Mouse (Mus musculus) midbrain, embryonic 12.5 days (tissue): ENCODE measurements around the gene Tmem247. TPM values are rescaled to one million over a fixed set of nuclear protein-coding genes. Genes with fewer than 3 reads are reported as not detected.

ENCODE experiments used
- ATAC-seq: fragments of 200-750 bp; cut with Nextera tagmentation; 2 replicates; pipeline ENCODE4 v1.8.0; 2017; ENCODE audit warnings: low read depth, moderate TSS enrichment, moderate library complexity; ENCODE audit not compliant: low FRiP score
- H3K27ac ChIP-seq: fragments of 300-500 bp; sonication (generic); replicated peaks from 2 replicates; pipeline ENCODE4 v1.5.1; 2016; ENCODE audit warnings: mild to moderate bottlenecking
- H3K27me3 ChIP-seq: fragments of 300-500 bp; sonication (generic); 2 replicates; pipeline ENCODE4 v1.6.1; 2016; ENCODE audit warnings: mild to moderate bottlenecking
- H3K36me3 ChIP-seq: fragments of 300-500 bp; sonication (generic); 2 replicates; pipeline ENCODE4 v1.6.1; 2016
- H3K4me1 ChIP-seq: fragments of 300-500 bp; sonication (generic); 2 replicates; pipeline ENCODE4 v1.6.1; 2016
- H3K4me2 ChIP-seq: fragments of 300-500 bp; sonication (generic); replicated peaks from 2 replicates; pipeline ENCODE4 v1.6.1; 2016; ENCODE audit warnings: mild to moderate bottlenecking, moderate library complexity
- H3K4me3 ChIP-seq: fragments of 300-500 bp; sonication (generic); 2 replicates; pipeline ENCODE4 v1.5.1; 2016; ENCODE audit warnings: mild to moderate bottlenecking
- H3K9ac ChIP-seq: fragments of 300-500 bp; sonication (generic); replicated peaks from 2 replicates; pipeline ENCODE4 v1.6.1; 2016; ENCODE audit warnings: mild to moderate bottlenecking, moderate library complexity
- H3K9me3 ChIP-seq: fragments of 300-500 bp; sonication (generic); 2 replicates; pipeline ENCODE4 v1.6.1; 2016; ENCODE audit warnings: mild to moderate bottlenecking
- WGBS: fragments of 180-500 bp; shearing (Covaris S2); methylation state at CpG from one replicate; pipeline ENCODE4 v1.1.7; 2016; 5-methylcytosine and 5-hydroxymethylcytosine counted together
- polyA plus RNA-seq: library from polyadenylated mRNA; unstranded; fragments of >200 nt; fragmentation: Nextera tagmentation; extraction: Ambion mirVana; gene quantifications from 2 replicates; pipeline ENCODE4 v1.2.1, GENCODE M21; 2016

Gene Tmem247
- polyA plus RNA-seq = not detected in 2 replicates

- 91% methylated on average over 10 of the region's 10 CpGs for WGBS
Observed at GRCm38 (mm10) chr17:86917048-86917447, at the start of gene Tmem247. Tmem247 (plus strand) TSS chr17:86917348.

GRCm38 (mm10) chr17:86870586-86870985 lies 46.6 kb upstream of the Tmem247 start:
- peaks cover 42% of the 10 kb centered on the region for H3K27me3 ChIP-seq

More at GRCm38 (mm10) chr17:86917048-86917447, at the start of gene Tmem247:
- Histone ChIP-seq H3K4me2 (no peak within 1 kb of the TSS), H3K4me1 (no peaks in the 10 kb centered on the region), H3K36me3 (no peaks in the 10 kb centered on the region), H3K27me3 (no peaks in the 10 kb centered on the region), H3K9me3 (no peaks in the 10 kb centered on the region), H3K9ac (no peak within 1 kb of the TSS), H3K27ac (no peak within 1 kb of the TSS), H3K4me3 (no peak within 1 kb of the TSS)
- no peak for ATAC-seq

GRCm38 (mm10) chr17:86872643-86873042 lies 44.5 kb upstream of the Tmem247 start:
- H3K27ac ChIP-seq = no peak overlapping the region
- H3K4me2 ChIP-seq = no peak overlapping the region
- H3K9ac ChIP-seq = no peak overlapping the region
- H3K4me1 ChIP-seq = no peaks in the 10 kb centered on the region
- 83% methylated on average over 6 of the region's 6 CpGs for WGBS
- no peaks in the 10 kb centered on the region for H3K9me3 ChIP-seq
- no peak for ATAC-seq
- peaks cover 62% of the 10 kb centered on the region for H3K27me3 ChIP-seq
- H3K4me3 ChIP-seq = no peak overlapping the region
- no peaks in the 10 kb centered on the region for H3K36me3 ChIP-seq

More at GRCm38 (mm10) chr17:86870586-86870985, 46.6 kb upstream of the Tmem247 start:
- no peak overlapping the region for H3K4me3 ChIP-seq
- H3K9me3 ChIP-seq = no peaks in the 10 kb centered on the region
- no peaks in the 10 kb centered on the region for H3K36me3 ChIP-seq
- no peak overlapping the region for H3K27ac ChIP-seq
- no peak for ATAC-seq
- H3K4me1 ChIP-seq = no peaks in the 10 kb centered on the region
- H3K9ac ChIP-seq = no peak overlapping the region
- WGBS = 86% methylated on average over 8 of the region's 8 CpGs
- H3K4me2 ChIP-seq = no peak overlapping the region

GRCm38 (mm10) chr17:86876940-86877339 lies 40.2 kb upstream of the Tmem247 start:
- ATAC-seq = no peak
- H3K9me3 ChIP-seq = no peaks in the 10 kb centered on the region
- H3K27me3 ChIP-seq = peaks cover 82% of the 10 kb centered on the region
- H3K36me3 ChIP-seq = no peaks in the 10 kb centered on the region
- H3K4me2 ChIP-seq = no peak overlapping the region
- H3K9ac ChIP-seq = no peak overlapping the region
- H3K4me3 ChIP-seq = no peak overlapping the region
- H3K4me1 ChIP-seq = peaks cover 8% of the 10 kb centered on the region; the same call in 1 of the 2 replicates
- 92% methylated on average over 9 of the region's 9 CpGs for WGBS
- H3K27ac ChIP-seq = no peak overlapping the region

GRCm38 (mm10) chr17:86877747-86878146 lies 39.4 kb upstream of the Tmem247 start:
- Histone ChIP-seq H3K9me3 (no peaks in the 10 kb centered on the region), H3K4me2 (no peak overlapping the region), H3K4me3 (no peak overlapping the region), H3K4me1 (peaks cover 8% of the 10 kb centered on the region; the same call in 1 of the 2 replicates), H3K27ac (no peak overlapping the region), H3K27me3 (peaks cover 81% of the 10 kb centered on the region), H3K9ac (no peak overlapping the region), H3K36me3 (no peaks in the 10 kb centered on the region)
- no peak for ATAC-seq
- 89% methylated on average over 2 of the region's 2 CpGs for WGBS

- Histone ChIP-seq H3K27ac (no peak overlapping the region), H3K9ac (no peak overlapping the region), H3K4me2 (no peak overlapping the region), H3K36me3 (no peaks in the 10 kb centered on the region), H3K4me3 (no peak overlapping the region), H3K9me3 (no peaks in the 10 kb centered on the region), H3K4me1 (peaks cover 8% of the 10 kb centered on the region; the same call in 1 of the 2 replicates), H3K27me3 (peaks cover 81% of the 10 kb centered on the region)
- ATAC-seq = no peak
- 54% methylated on average over 10 of the region's 10 CpGs for WGBS
Observed at GRCm38 (mm10) chr17:86880056-86880455, 37.1 kb upstream of the Tmem247 start.

GRCm38 (mm10) chr17:86880461-86881044 lies 36.6 kb upstream of the Tmem247 start:
- H3K36me3 ChIP-seq = no peaks in the 10 kb centered on the region
- H3K9ac ChIP-seq = no peak overlapping the region
- no peaks in the 10 kb centered on the region for H3K9me3 ChIP-seq
- 89% methylated on average over 4 of the region's 4 CpGs for WGBS
- ATAC-seq = no peak
- peaks cover 8% of the 10 kb centered on the region; the same call in 1 of the 2 replicates for H3K4me1 ChIP-seq
- no peak overlapping the region for H3K4me2 ChIP-seq
- no peak overlapping the region for H3K4me3 ChIP-seq
- H3K27ac ChIP-seq = no peak overlapping the region
- H3K27me3 ChIP-seq = peaks cover 76% of the 10 kb centered on the region

GRCm38 (mm10) chr17:86895191-86895590 lies 22.0 kb upstream of the Tmem247 start:
- no peak overlapping the region for H3K27ac ChIP-seq
- 86% methylated on average over 4 of the region's 4 CpGs for WGBS

GRCm38 (mm10) chr17:86897486-86898165 lies 19.5 kb upstream of the Tmem247 start:
- Histone ChIP-seq H3K4me1 (no peaks in the 10 kb centered on the region), H3K4me2 (no peak overlapping the region), H3K9me3 (no peaks in the 10 kb centered on the region), H3K27me3 (peaks cover 4% of the 10 kb centered on the region; the same call in 1 of the 2 replicates), H3K4me3 (no peak overlapping the region), H3K36me3 (no peaks in the 10 kb centered on the region), H3K9ac (no peak overlapping the region), H3K27ac (no peak overlapping the region)
- WGBS = 89% methylated on average over 6 of the region's 6 CpGs
- no peak for ATAC-seq

More at GRCm38 (mm10) chr17:86895191-86895590, 22.0 kb upstream of the Tmem247 start:
- H3K36me3 ChIP-seq = no peaks in the 10 kb centered on the region
- ATAC-seq = no peak
- no peak overlapping the region for H3K9ac ChIP-seq
- peaks cover 4% of the 10 kb centered on the region; the same call in 1 of the 2 replicates for H3K27me3 ChIP-seq
- no peak overlapping the region for H3K4me2 ChIP-seq
- no peak overlapping the region for H3K4me3 ChIP-seq
- H3K9me3 ChIP-seq = no peaks in the 10 kb centered on the region
- H3K4me1 ChIP-seq = no peaks in the 10 kb centered on the region

GRCm38 (mm10) chr17:86899821-86900220 lies 17.3 kb upstream of the Tmem247 start:
- H3K4me2 ChIP-seq = no peak overlapping the region
- H3K4me3 ChIP-seq = no peak overlapping the region
- ATAC-seq = no peak
- no peak overlapping the region for H3K9ac ChIP-seq
- WGBS = 81% methylated on average over 5 of the region's 5 CpGs
- no peak overlapping the region for H3K27ac ChIP-seq
- H3K36me3 ChIP-seq = no peaks in the 10 kb centered on the region
- peaks cover 14% of the 10 kb centered on the region for H3K27me3 ChIP-seq
- H3K4me1 ChIP-seq = 0 out of 2 replicates have a peak, but pooled peaks cover 4% of the 10 kb centered on the region
- no peaks in the 10 kb centered on the region for H3K9me3 ChIP-seq

- Histone ChIP-seq H3K4me2 (no peak overlapping the region), H3K4me3 (no peak overlapping the region), H3K9me3 (no peaks in the 10 kb centered on the region), H3K27ac (no peak overlapping the region), H3K9ac (no peak overlapping the region), H3K27me3 (peaks cover 19% of the 10 kb centered on the region), H3K4me1 (peaks cover 11% of the 10 kb centered on the region), H3K36me3 (no peaks in the 10 kb centered on the region)
- ATAC-seq = no peak
- 83% methylated on average over 5 of the region's 5 CpGs for WGBS
Observed at GRCm38 (mm10) chr17:86900564-86900963, 16.6 kb upstream of the Tmem247 start.

GRCm38 (mm10) chr17:86902399-86903067 lies 14.6 kb upstream of the Tmem247 start:
- no peak overlapping the region for H3K27ac ChIP-seq
- no peak for ATAC-seq
- peaks cover 16% of the 10 kb centered on the region for H3K4me1 ChIP-seq
- peaks cover 30% of the 10 kb centered on the region for H3K27me3 ChIP-seq
- 91% methylated on average over 14 of the region's 14 CpGs for WGBS
- H3K9ac ChIP-seq = no peak overlapping the region
- H3K4me3 ChIP-seq = no peak overlapping the region
- no peak overlapping the region for H3K4me2 ChIP-seq
- H3K9me3 ChIP-seq = no peaks in the 10 kb centered on the region
- no peaks in the 10 kb centered on the region for H3K36me3 ChIP-seq
